Mouse (Mus musculus): ENCODE results near the gene Ccdc151.

The Ccdc151 gene

GRCm38 (mm10) chr9:21996178-21996867, 6.1 kb downstream of the Ccdc151 start:
- no peak for DNase-seq

- no peak for DNase-seq
Observed at GRCm38 (mm10) chr9:21992227-21992626, 10.2 kb downstream of the Ccdc151 start.

GRCm38 (mm10) chr9:21989230-21990110, 13.0 kb downstream of the Ccdc151 start, which contains the start of gene Rgl3:
Gene Rgl3 (minus strand): TSS chr9:21989446.
- DNase-seq = no peak

DNA sequence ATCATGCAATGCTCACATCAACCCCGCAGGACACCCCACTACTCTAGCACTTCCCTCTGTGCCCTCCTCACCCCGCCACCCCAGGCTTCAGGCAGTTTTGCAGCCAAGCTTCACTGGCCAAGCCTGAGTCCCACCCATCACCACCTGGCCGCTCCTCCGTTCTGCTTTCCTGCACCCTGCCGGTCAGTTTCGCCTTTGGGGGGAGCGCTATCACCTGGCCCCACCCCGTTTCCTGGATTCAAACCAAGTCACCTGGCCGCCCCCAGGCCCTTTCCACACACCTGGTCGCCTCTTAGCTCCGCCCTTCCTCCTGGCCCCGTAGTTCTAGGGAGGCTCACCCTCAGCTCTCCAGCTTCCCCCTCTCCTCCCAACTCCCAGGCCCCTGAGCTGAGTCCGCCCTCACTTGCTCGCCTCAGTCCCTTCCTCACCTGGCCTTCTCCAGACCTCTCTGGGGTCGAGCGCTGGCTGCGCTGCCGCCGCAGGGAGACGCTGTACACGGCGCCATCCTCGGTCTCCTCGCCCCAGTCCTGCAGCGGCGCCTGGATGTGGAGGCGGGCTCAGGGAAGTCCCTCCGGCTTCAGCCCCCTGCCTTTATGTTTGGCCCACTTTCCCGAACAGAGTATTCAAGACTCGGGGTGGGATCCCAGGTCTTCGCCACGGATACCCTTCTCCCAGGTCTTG, 13.9 kb downstream of the Ccdc151 start:
- DNase-seq = no peak

DNA sequence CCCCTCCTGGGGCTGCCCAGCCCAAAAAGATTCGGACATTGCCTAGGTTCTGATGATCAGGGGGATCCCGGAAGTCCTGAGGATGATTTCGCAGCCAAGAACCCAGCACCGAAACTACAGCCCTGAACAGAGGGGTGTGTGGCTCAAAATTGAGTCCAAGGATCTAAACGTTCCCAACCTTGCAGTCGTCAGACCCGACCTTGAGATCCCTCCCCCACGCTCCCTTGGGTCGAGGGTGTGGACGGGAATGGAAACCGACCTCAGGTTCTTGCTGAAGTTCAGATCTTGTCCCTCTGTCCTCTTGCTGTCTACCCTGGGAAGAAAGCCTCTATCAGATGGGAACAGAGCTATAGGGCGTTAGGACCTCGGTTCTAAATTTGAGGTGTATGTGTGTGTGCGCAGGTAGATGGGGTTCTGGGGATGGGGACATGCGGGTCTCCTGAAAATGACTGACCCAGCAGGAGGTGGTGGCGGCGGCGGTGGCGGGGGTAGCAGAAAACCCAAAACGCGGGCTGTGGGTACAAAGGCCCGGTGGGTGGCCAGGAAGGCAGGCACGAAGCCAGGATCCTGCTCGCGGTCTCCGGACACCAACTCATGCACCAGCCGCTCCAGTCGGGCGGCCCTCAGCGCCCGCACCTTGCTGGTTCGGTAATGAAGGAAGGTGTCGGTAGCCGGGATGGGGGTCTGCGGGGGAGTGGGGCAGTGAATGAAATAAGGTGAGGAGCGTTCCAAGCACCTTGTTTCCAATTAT, 14.7 kb downstream of the Ccdc151 start:
- no peak for DNase-seq

GRCm38 (mm10) chr9:21983911-21984310, 18.5 kb downstream of the Ccdc151 start:
- DNase-seq = no peak

DNA sequence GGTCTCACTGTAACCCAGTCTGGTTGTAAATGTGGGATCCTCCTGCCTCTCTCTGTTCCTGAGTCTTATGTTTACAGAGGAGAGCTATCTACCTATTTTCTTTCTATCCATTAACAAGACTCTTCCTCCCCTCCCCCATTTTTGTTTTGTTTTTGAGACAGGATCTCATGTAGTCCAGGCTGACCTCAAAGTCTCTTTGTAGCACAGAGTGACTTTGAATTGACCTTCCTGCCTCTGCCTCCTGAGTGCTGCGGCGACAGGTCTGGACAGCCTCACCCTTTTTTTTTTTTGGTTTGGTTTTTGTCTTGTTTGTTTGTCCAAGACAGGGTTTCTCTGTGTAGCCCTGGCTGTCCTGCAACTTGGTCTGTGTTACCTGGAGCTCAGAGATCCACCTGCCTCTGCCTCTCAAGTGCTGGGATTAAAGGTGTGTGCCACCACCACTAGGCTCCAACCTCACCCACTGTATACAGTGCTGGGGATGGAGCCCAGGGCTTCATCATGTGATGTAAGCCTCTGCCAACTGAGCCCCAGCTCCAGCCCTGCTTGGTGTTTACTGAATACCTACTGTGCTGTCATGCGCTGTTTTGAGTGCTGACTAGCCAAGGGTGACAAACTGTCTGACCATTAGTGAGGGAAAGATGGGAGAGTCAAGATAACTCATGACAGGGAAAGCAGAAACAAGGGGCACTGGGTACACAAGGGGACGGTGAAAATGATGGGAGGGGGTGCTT, 23.9 kb downstream of the Ccdc151 start:
- DNase-seq = no peak

- no peak for DNase-seq
Observed at GRCm38 (mm10) chr9:21977972-21978371, 24.5 kb downstream of the Ccdc151 start.

DNA sequence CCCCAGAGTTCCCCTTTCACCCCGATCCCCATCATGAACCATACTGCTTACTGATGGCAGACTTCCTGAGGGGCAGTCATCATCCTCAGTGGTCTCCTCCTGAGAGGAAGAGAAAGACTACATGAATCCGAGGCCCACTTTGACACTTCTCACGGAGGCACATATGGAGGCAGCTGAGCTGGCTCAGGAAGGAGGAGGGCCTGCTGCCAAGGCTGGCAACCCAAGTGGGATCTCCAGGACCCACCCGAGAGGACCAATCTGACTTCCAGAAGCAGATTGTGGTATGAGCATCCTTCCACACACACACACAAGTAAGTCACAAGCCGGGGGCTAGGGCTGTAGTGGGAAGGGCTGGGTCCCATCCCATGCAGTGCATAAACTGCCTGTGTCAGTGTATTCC, 25.1 kb downstream of the Ccdc151 start:
- DNase-seq = no peak

GRCm38 (mm10) chr9:21976626-21977175, 25.7 kb downstream of the Ccdc151 start:
- DNase-seq = no peak

DNA sequence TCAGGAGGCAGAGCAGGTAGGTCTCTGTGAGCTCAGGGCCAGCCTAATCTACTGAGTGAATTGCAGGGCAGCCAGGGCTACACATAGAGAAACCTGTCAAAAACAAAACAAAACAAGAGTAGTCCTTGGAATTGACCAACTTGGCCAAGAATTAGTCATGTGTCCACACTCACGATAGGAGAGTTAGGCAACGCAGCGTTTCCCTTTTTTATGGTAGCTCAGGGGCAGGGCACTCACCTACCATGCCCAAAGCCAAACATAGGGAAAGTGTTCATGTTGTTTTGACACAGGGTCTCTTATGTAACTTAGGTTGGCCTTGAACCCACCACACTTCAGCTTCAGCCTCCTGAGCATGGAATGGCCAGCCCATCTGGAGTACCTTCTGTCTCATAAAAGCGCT, 33.1 kb downstream of the Ccdc151 start:
- DNase-seq = no peak

- no peak for DNase-seq
Observed at GRCm38 (mm10) chr9:21968883-21969282, 33.6 kb downstream of the Ccdc151 start.

DNA sequence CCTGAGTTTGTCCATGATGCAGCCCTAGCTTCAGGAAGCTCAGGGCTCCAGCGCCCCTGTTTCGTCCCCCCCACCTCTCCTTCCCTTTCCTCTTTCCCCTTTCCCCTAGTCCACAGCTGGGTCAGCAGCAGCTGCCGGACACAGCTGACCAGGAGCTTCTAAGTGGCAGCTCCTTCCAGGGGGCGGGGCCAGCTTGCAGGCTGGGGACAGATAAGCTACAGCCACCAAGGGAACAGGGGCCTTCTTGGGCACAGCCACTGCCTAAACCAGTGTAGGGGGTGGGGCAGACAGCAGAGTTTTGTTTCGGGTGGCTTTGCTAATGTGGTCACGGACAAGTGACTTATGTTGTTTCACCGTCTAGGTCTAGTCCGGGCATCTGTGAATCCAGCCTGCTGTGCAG, 39.0 kb downstream of the Ccdc151 start, which contains the start of gene Epor:
TSS of gene Epor (minus strand) at position 90 of the 400 bp plus-strand sequence.
- no peak for DNase-seq

- peak; percentile 87 for DNase-seq
Observed at GRCm38 (mm10) chr9:21962416-21963059, 39.9 kb downstream of the Ccdc151 start.

DNA sequence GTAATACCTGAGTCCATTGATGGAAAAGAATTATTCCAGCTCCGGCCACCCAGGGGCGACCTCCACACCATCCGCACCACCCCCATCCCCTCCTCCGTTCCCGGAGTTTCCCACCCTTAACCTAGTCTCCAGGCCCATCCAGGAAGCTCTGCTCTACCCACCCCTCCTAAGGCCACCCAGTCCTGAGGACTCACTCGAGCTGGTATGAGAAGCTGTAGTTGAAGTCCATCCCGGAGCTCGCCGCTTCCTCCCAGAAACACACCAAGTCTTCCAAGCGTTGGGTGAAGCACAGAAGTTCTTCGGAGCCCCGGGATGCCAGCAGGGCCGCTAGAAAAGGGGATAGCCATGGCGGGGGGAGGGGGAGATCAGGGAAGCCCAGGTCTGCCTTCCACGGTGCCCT, 40.4 kb downstream of the Ccdc151 start:
- DNase-seq = no peak

DNA sequence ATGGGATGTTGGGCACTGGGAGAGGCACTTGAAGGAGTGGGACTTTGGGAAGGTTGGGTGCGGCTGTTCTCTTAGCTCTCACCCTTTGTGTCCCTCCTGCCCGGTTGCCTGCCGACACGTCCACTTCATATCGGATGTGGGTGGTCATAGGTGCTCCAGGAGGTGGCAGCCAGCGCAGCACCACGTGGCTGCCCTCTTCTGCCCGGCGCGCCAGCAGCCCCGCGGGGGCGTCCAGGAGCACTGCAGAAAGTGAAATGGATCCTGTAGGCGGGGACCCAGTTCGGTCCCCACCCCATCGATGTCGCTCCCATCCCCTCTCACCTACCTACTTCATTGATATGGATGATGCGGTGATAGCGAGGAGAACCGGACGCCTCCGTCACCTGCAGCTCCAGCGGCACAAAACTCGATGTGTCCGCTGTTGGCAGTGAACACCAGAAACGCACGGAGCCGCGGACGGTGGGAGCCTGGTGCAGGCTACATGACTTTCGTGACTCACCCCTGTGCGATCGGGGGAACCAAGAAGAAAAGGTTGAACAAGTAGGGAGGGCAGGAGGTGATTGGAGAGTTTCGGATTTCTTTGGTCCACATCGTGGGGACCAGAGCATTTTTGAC, 41.0 kb downstream of the Ccdc151 start:
- no peak for DNase-seq

DNA sequence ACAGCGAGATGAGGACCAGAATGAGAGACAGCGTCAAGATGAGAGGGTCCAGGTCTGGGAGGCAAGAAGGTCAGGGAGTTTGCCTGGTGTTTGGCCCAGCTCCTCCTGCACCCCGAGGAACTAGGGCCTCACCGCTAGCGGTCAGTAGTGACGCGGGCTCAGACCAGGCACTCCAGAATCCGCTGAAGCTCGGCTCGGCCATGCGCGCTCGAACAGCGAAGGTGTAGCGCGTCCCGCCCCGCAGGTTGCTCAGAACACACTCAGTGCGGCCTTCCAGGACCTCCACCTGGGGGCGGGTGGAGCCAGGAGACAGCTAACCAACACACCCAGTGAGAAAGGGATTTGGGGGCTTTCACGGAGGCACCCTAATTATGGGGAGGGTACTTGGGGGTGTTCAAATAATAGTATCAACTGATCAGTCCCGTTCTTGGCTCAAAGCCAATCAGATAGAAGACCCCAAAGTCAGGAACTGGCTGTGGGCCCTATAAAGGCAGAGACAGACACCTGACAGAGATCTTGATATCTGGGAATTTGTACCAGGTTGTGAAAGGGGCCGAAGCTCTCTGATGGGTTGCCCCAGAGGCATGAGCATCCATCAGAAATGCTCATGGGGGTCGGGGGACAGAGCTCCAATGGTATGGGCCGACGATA, 41.8 kb downstream of the Ccdc151 start:
- DNase-seq = no peak

DNA sequence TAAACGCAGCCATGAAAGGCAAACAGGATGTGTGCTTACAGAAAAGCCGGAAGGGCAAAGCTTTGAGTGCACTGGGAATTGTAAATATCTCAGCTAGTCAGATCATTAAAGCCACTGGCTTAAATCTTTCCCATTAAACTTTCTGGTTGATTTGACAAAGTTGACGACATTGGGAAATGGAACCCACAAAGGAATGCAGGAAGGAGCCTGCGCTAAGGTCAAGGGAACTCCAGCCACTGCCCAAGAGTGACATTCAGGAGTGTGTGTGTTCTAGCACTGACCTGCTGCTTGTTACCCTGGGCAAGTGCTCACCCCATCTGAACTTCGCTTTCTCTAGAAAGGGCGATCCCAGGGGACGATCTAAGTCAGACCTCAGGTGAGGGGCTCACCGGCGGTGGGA, 42.3 kb downstream of the Ccdc151 start:
- DNase-seq = no peak

DNA sequence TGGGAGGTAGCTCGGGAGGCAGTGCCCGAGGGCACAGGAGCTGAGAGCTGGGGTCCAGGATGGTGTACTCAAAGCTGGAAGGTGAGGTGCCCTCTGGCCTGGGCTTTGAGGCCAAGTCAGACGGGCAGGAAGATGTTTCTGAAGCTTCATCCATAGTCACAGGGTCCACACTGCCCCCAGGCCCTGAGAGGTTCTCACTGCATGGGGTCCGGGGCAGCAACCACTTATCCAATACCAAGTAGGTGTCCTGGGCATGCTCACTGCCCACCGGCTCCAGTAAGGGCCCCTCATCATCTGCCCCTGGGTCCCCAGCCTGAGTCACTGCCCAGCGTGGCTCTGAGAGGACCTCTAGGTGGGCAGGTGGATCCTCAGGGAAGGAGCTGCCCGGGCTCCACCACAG, 43.2 kb downstream of the Ccdc151 start:
- DNase-seq = no peak

DNA sequence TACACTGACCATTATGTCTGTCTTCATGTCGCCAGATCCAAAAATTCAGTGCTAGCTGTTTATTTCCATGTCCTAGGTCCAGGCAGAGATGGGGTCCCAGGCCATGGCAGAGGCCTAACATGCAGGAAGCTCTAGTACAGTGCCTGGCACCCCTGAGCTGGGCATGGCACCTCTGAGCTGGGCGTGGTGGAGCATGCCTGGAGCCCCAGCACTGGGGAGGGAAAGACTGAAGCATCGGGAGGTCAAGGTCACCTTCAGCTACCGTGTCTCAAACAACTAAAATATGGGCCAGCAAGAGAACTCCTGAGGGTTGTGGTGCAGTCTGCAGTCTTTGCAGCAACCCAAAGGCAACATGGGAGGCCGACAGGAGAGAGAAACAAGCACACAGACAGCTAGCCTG, 44.1 kb downstream of the Ccdc151 start:
- DNase-seq = no peak
